Mouse (Mus musculus) midbrain, postnatal 0 days (tissue): Measurements from ENCODE around the gene Tmem59l. TPM values are rescaled to one million over a fixed set of nuclear protein-coding genes. Genes with fewer than 3 reads are reported as not detected.

Experiments used
- ATAC-seq: fragments of 200-750 bp; cut with Nextera tagmentation; 2 replicates; pipeline ENCODE4 v1.8.0; 2017; ENCODE audit warnings: moderate number of reproducible peaks, mild to moderate bottlenecking, moderate TSS enrichment, moderate library complexity; ENCODE audit not compliant: low FRiP score
- DNase-seq: peaks from one replicate; pipeline ENCODE4 v3.0.0-alpha.2; 2015; ENCODE audit warnings: low spot score
- H3K27ac ChIP-seq: fragments of 300-500 bp; sonication (generic); 2 replicates; pipeline ENCODE4 v1.5.1; 2014; ENCODE audit warnings: low read depth, mild to moderate bottlenecking, low read length, mixed read lengths
- H3K27me3 ChIP-seq: fragments of 300-500 bp; sonication (generic); 2 replicates; pipeline ENCODE4 v1.6.1; 2014; ENCODE audit warnings: low read length, control low read depth, mixed read lengths; ENCODE audit not compliant: insufficient read depth
- H3K36me3 ChIP-seq: fragments of 300-500 bp; sonication (generic); 2 replicates; pipeline ENCODE4 v1.6.1; 2014; ENCODE audit warnings: low read length, control low read depth, mixed read lengths; ENCODE audit not compliant: insufficient read depth
- H3K4me1 ChIP-seq: fragments of 300-500 bp; sonication (generic); 2 replicates; pipeline ENCODE4 v1.6.1; 2014; ENCODE audit warnings: mild to moderate bottlenecking, control low read depth, antibody characterized with exemption, low read length, mixed read lengths; ENCODE audit not compliant: insufficient read depth
- H3K4me2 ChIP-seq: fragments of 300-500 bp; sonication (generic); 2 replicates; pipeline ENCODE4 v1.6.1; 2014; ENCODE audit warnings: low read depth, mild to moderate bottlenecking, low read length, mixed read lengths; ENCODE audit not compliant: poor library complexity, severe bottlenecking
- H3K4me3 ChIP-seq: fragments of 300-500 bp; sonication (generic); 2 replicates; pipeline ENCODE4 v1.5.1; 2014; ENCODE audit warnings: low read depth, mild to moderate bottlenecking, low read length, moderate library complexity
- H3K9ac ChIP-seq: fragments of 300-500 bp; sonication (generic); replicated peaks from 2 replicates; pipeline ENCODE4 v1.6.1; 2014; ENCODE audit warnings: mild to moderate bottlenecking, low read length, moderate library complexity, mixed read lengths; ENCODE audit not compliant: poor library complexity, severe bottlenecking
- H3K9me3 ChIP-seq: fragments of 300-500 bp; sonication (generic); 2 replicates; pipeline ENCODE4 v1.6.1; 2016; ENCODE audit warnings: low read length, control low read depth
- CTCF ChIP-seq: IDR thresholded peaks from 2 replicates; pipeline ENCODE4 v1.5.1; 2016; ENCODE audit warnings: antibody characterized with exemption, mild to moderate bottlenecking
- WGBS: fragments of 180-500 bp; shearing (Covaris S2); extraction: QIAGEN DNeasy Blood & Tissue Kit; methylation state at CpG from one replicate; pipeline ENCODE4 v1.1.7; 2014; 5-methylcytosine and 5-hydroxymethylcytosine counted together
- polyA plus RNA-seq: library from polyadenylated mRNA; unstranded; fragments of >200 nt; fragmentation: Nextera tagmentation; extraction: Ambion mirVana; gene quantifications from 2 replicates; pipeline ENCODE4 v1.2.1, GENCODE M21; 2015
- total RNA-seq: library from RNA; depleted of rRNA; stranded (reverse); fragments of >200 nt; gene quantifications from 2 replicates; pipeline ENCODE4 v1.2.3, GENCODE M21; 2014

The Tmem59l gene
- total and polyA plus RNA-seq, 2 experiments from 2014 or later = 203 to 206 TPM

GRCm38 (mm10) chr8:70529299-70529698, 42.1 kb upstream of the Tmem59l start:
- no peak for TF ChIP-seq CTCF
- no peaks in the 10 kb centered on the region for H3K9me3 ChIP-seq
- no peaks in the 10 kb centered on the region for H3K27me3 ChIP-seq
- DNase-seq (no peak), ATAC-seq (no peak)
- peaks cover 32% of the 10 kb centered on the region for H3K36me3 ChIP-seq
- H3K4me3 ChIP-seq = no peak overlapping the region
- no peak overlapping the region for H3K27ac ChIP-seq
- no peak overlapping the region for H3K4me2 ChIP-seq
- peaks cover 3% of the 10 kb centered on the region; the same call in 1 of the 2 replicates for H3K4me1 ChIP-seq
- WGBS = 77% methylated on average over 5 of the region's 5 CpGs
- H3K9ac ChIP-seq = no peak overlapping the region

GRCm38 (mm10) chr8:70528182-70528797, 41.1 kb upstream of the Tmem59l start:
- H3K27ac ChIP-seq = peak overlapping the region; percentile 75
- peaks cover 26% of the 10 kb centered on the region for H3K36me3 ChIP-seq
- DNase-seq = no peak
- no peaks in the 10 kb centered on the region for H3K9me3 ChIP-seq
- TF ChIP-seq CTCF = no peak
- no peak for ATAC-seq
- H3K4me3 ChIP-seq = peak overlapping the region; percentile 70
- H3K27me3 ChIP-seq = no peaks in the 10 kb centered on the region
- peaks cover 6% of the 10 kb centered on the region; the same call in 1 of the 2 replicates for H3K4me1 ChIP-seq
- peak overlapping the region; percentile 71 for H3K9ac ChIP-seq
- 35% methylated on average over 13 of the region's 13 CpGs for WGBS
- H3K4me2 ChIP-seq = peak overlapping the region; percentile 82

- 1% methylated on average over 44 of the region's 61 CpGs for WGBS
- peaks cover 23% of the 10 kb centered on the region for H3K36me3 ChIP-seq
- peak within 1 kb of the TSS; percentile 71 for H3K9ac ChIP-seq
- peak within 1 kb of the TSS; percentile 70 for H3K4me3 ChIP-seq
- peak; percentile 92 for ATAC-seq
- H3K27me3 ChIP-seq = no peaks in the 10 kb centered on the region
- H3K4me1 ChIP-seq = peaks cover 6% of the 10 kb centered on the region; the same call in 1 of the 2 replicates
- peak; percentile 55 for TF ChIP-seq CTCF
- peak within 1 kb of the TSS; percentile 82 for H3K4me2 ChIP-seq
- H3K9me3 ChIP-seq = no peaks in the 10 kb centered on the region
- peak; percentile 97 for DNase-seq
- H3K27ac ChIP-seq = peak within 1 kb of the TSS; percentile 75
Measured at GRCm38 (mm10) chr8:70527512-70528181, 40.5 kb upstream of the Tmem59l start, which contains the start of the genes Fkbp8 and Kxd1. Fkbp8 (plus strand) TSS chr8:70527724. Kxd1 (minus strand) TSS chr8:70527956.

- no peaks in the 10 kb centered on the region for H3K27me3 ChIP-seq
- H3K36me3 ChIP-seq = peaks cover 18% of the 10 kb centered on the region
- H3K9ac ChIP-seq = peak overlapping the region; percentile 71
- no peaks in the 10 kb centered on the region for H3K9me3 ChIP-seq
- peaks cover 6% of the 10 kb centered on the region; the same call in 1 of the 2 replicates for H3K4me1 ChIP-seq
- WGBS = under 1% methylated on average over 8 of the region's 8 CpGs
- H3K4me2 ChIP-seq = peak overlapping the region; percentile 82
- H3K27ac ChIP-seq = peak overlapping the region; percentile 75
- no peak for DNase-seq
- no peak for ATAC-seq
- H3K4me3 ChIP-seq = peak overlapping the region; percentile 70
- no peak for TF ChIP-seq CTCF
Measured at GRCm38 (mm10) chr8:70527111-70527511, 40.0 kb upstream of the Tmem59l start.

GRCm38 (mm10) chr8:70522592-70523403, 35.6 kb upstream of the Tmem59l start:
- ATAC-seq (peak; percentile 85), DNase-seq (peak; percentile 99)
- WGBS = under 1% methylated on average over 50 of the region's 51 CpGs
- peaks cover 14% of the 10 kb centered on the region for H3K36me3 ChIP-seq
- H3K27ac ChIP-seq = peak overlapping the region; percentile 87
- TF ChIP-seq CTCF = peak; percentile 85
- H3K4me3 ChIP-seq = peak overlapping the region; percentile 73
- H3K27me3 ChIP-seq = no peaks in the 10 kb centered on the region
- no peaks in the 10 kb centered on the region for H3K9me3 ChIP-seq
- H3K4me1 ChIP-seq = 0 out of 2 replicates have a peak, but pooled peaks cover 3% of the 10 kb centered on the region
- H3K9ac ChIP-seq = peak overlapping the region; percentile 83
- peak overlapping the region; percentile 77 for H3K4me2 ChIP-seq
